Mouse (Mus musculus): ENCODE data around the gene Ocln.

DNA sequence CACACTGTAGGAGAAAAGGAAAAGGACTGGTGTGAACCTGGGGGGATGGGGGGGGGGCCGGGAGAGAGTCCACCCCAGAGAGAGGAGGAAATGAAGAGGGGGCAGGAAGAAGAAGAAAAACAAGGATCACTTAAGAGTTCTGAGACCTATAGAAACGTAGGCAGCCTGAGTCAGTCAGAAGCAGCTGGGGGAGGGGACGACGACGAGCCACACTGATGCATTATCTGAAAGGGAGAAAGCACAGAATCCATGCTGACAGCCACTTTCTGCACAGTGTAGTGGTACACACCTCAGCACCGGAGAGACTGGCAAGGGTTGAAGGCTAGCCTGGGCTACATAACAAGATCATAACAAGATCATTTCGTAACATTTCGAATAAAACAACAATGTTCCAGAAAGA is 48.5 kb upstream of the Ocln start:
- TF ChIP-seq CTCF (IDR thresholded peaks at IDR 0.05; ENCODE audit: control insufficient read depth, insufficient read depth, insufficient read length) (no peak), USF1 (IDR thresholded peaks at IDR 0.05; ENCODE audit: low read depth) (no peak), MAX (IDR thresholded peaks at IDR 0.05) (no peak)

Measured in C2C12 (cell line).